Mouse (Mus musculus) forebrain, postnatal 0 days (tissue): ENCODE data around the gene Rhox4b. TPM values are rescaled to one million over a fixed set of nuclear protein-coding genes. Genes with fewer than 3 reads are reported as not detected.
"Not testable (repeated sequence)": the region's sequence is repeated elsewhere in the genome, so short reads cannot be mapped to it uniquely, and the experiment has no call there.

Source experiments
- ATAC-seq: fragments of 200-750 bp; cut with Nextera tagmentation; 2 replicates; pipeline ENCODE4 v1.8.0; 2017; ENCODE audit warnings: mild to moderate bottlenecking, moderate library complexity
- DNase-seq: peaks from one replicate; pipeline ENCODE4 v3.0.0-alpha.2; 2015
- H3K27ac ChIP-seq: fragments of 300-500 bp; sonication (generic); 2 replicates; pipeline ENCODE4 v1.5.1; 2014; ENCODE audit warnings: low read depth, mild to moderate bottlenecking, antibody characterized with exemption, low read length, moderate library complexity, mixed read lengths
- H3K27me3 ChIP-seq: fragments of 300-500 bp; sonication (generic); 2 replicates; pipeline ENCODE4 v1.6.1; 2014; ENCODE audit warnings: mild to moderate bottlenecking, low read length, mixed read lengths; ENCODE audit not compliant: insufficient read depth
- H3K36me3 ChIP-seq: fragments of 300-500 bp; sonication (generic); 2 replicates; pipeline ENCODE4 v1.6.1; 2014; ENCODE audit warnings: mild to moderate bottlenecking, moderate library complexity; ENCODE audit not compliant: insufficient read depth
- H3K4me1 ChIP-seq: fragments of 300-500 bp; sonication (generic); 2 replicates; pipeline ENCODE4 v1.6.1; 2014; ENCODE audit warnings: antibody characterized with exemption; ENCODE audit not compliant: insufficient read depth
- H3K4me2 ChIP-seq: fragments of 300-500 bp; sonication (generic); 2 replicates; pipeline ENCODE4 v1.6.1; 2014; ENCODE audit warnings: low read depth, mild to moderate bottlenecking, moderate library complexity
- H3K4me3 ChIP-seq: fragments of 300-500 bp; sonication (generic); 2 replicates; pipeline ENCODE4 v1.5.1; 2014; ENCODE audit warnings: low read depth, low read length, mixed read lengths
- H3K9ac ChIP-seq: fragments of 300-500 bp; sonication (generic); 2 replicates; pipeline ENCODE4 v1.6.1; 2014; ENCODE audit warnings: mild to moderate bottlenecking
- H3K9me3 ChIP-seq: fragments of 300-500 bp; sonication (generic); 2 replicates; pipeline ENCODE4 v1.6.1; 2016; ENCODE audit warnings: low read length
- WGBS: fragments of 180-500 bp; shearing (Covaris S2); extraction: QIAGEN DNeasy Blood & Tissue Kit; methylation state at CpG from one replicate; pipeline ENCODE4 v1.1.7; 2014; 5-methylcytosine and 5-hydroxymethylcytosine counted together
- polyA plus RNA-seq: library from polyadenylated mRNA; unstranded; fragments of >200 nt; fragmentation: Nextera tagmentation; extraction: Ambion mirVana; gene quantifications from 2 replicates; pipeline ENCODE4 v1.2.1, GENCODE M21; 2015
- total RNA-seq: library from RNA; depleted of rRNA; stranded (reverse); fragments of >200 nt; gene quantifications from 2 replicates; pipeline ENCODE4 v1.2.3, GENCODE M21; 2014; rRNA removed

Gene Rhox4b
- total RNA-seq (not detected in 2 replicates), polyA plus RNA-seq (not detected in 2 replicates)

- not testable (repeated sequence) for H3K27me3 ChIP-seq, H3K9ac ChIP-seq, H3K4me1 ChIP-seq, H3K27ac ChIP-seq, H3K4me3 ChIP-seq, H3K36me3 ChIP-seq, H3K4me2 ChIP-seq, ATAC-seq, H3K9me3 ChIP-seq, DNase-seq
- 89% methylated on average over 14 of the region's 15 CpGs for WGBS
These were observed at the start of gene Rhox4b for GRCm38 (mm10) chrX:37432194-37432593. Gene Rhox4b (plus strand): TSS chrX:37432494.

GRCm38 (mm10) chrX:37390548-37390947 is 41.7 kb upstream of the Rhox4b start, which contains the start of gene Rhox4a2:
Gene Rhox4a2 (plus strand): TSS chrX:37390848.
- not testable (repeated sequence) for DNase-seq, H3K4me1 ChIP-seq, H3K27me3 ChIP-seq, H3K4me3 ChIP-seq, H3K4me2 ChIP-seq, H3K9ac ChIP-seq, H3K9me3 ChIP-seq, ATAC-seq, H3K27ac ChIP-seq, H3K36me3 ChIP-seq
- 96% methylated on average over 8 of the region's 16 CpGs for WGBS

GRCm38 (mm10) chrX:37411767-37412166 is 20.5 kb upstream of the Rhox4b start, which contains the start of gene Rhox2b:
Gene Rhox2b (plus strand): TSS chrX:37412067.
- H3K36me3 ChIP-seq, ATAC-seq, H3K4me1 ChIP-seq, H3K27ac ChIP-seq, H3K9me3 ChIP-seq, H3K4me3 ChIP-seq, H3K4me2 ChIP-seq, H3K27me3 ChIP-seq, DNase-seq, H3K9ac ChIP-seq: not testable (repeated sequence)
- WGBS = no CpG with 5 or more reads among the region's 9 CpGs

- WGBS = 100% methylated on average over 5 of the region's 10 CpGs
These were observed 21.1 kb downstream of the Rhox4b start, which contains the start of gene Rhox2c for GRCm38 (mm10) chrX:37453380-37453779. Gene Rhox2c (plus strand): TSS chrX:37453680.

GRCm38 (mm10) chrX:37458285-37458684 is 26.0 kb downstream of the Rhox4b start, which contains the start of gene Rhox3c:
Gene Rhox3c (plus strand): TSS chrX:37458585.
- 89% methylated on average over 3 of the region's 4 CpGs for WGBS
- ATAC-seq = not testable (repeated sequence)

More at GRCm38 (mm10) chrX:37453380-37453779, 21.1 kb downstream of the Rhox4b start, which contains the start of gene Rhox2c:
- H3K4me1 ChIP-seq, H3K36me3 ChIP-seq, ATAC-seq, H3K27ac ChIP-seq, H3K4me2 ChIP-seq, H3K9ac ChIP-seq, DNase-seq, H3K27me3 ChIP-seq, H3K9me3 ChIP-seq, H3K4me3 ChIP-seq: not testable (repeated sequence)

GRCm38 (mm10) chrX:37480037-37480436 is 47.7 kb downstream of the Rhox4b start, which contains the start of gene Rhox4c:
Gene Rhox4c (plus strand): TSS chrX:37480337.
- not testable (repeated sequence) for H3K36me3 ChIP-seq, H3K9ac ChIP-seq, H3K27me3 ChIP-seq, H3K4me2 ChIP-seq, H3K4me3 ChIP-seq, H3K27ac ChIP-seq, ATAC-seq, DNase-seq, H3K4me1 ChIP-seq, H3K9me3 ChIP-seq
- WGBS = 93% methylated on average over 14 of the region's 14 CpGs

More at GRCm38 (mm10) chrX:37458285-37458684, 26.0 kb downstream of the Rhox4b start, which contains the start of gene Rhox3c:
- DNase-seq, H3K4me3 ChIP-seq, H3K4me1 ChIP-seq, H3K4me2 ChIP-seq, H3K9ac ChIP-seq, H3K9me3 ChIP-seq, H3K27me3 ChIP-seq, H3K36me3 ChIP-seq, H3K27ac ChIP-seq: not testable (repeated sequence)

Other genes starting within 250 kb of the Rhox4b start
- 189 and 244 TPM in 2 replicates for gene Ndufa1, start 241.3 kb upstream of the Rhox4b start, total RNA-seq
- gene Ndufa1, start 241.3 kb upstream of the Rhox4b start, polyA plus RNA-seq = 644 and 741 TPM in 2 replicates
- 4.2 and 7.8 TPM in 2 replicates for gene Rnf113a1, start 241.2 kb upstream of the Rhox4b start, total RNA-seq
- gene Rnf113a1, start 241.2 kb upstream of the Rhox4b start, polyA plus RNA-seq = 22.9 and 24.0 TPM in 2 replicates
- not detected in 2 replicates for gene Gm9, start 221.5 kb upstream of the Rhox4b start, total RNA-seq
- not detected in 2 replicates for gene Gm9, start 221.5 kb upstream of the Rhox4b start, polyA plus RNA-seq
- not detected in 2 replicates for gene Rhox1, start 210.2 kb upstream of the Rhox4b start, total RNA-seq
- not detected in 2 replicates for gene Rhox1, start 210.2 kb upstream of the Rhox4b start, polyA plus RNA-seq
- gene Rhox2a, start 187.5 kb upstream of the Rhox4b start, total RNA-seq = not detected in 2 replicates
- not detected in 2 replicates for gene Rhox2a, start 187.5 kb upstream of the Rhox4b start, polyA plus RNA-seq
- gene Rhox3a, start 182.6 kb upstream of the Rhox4b start, total RNA-seq = not detected in 2 replicates
- not detected in 2 replicates for gene Rhox3a, start 182.6 kb upstream of the Rhox4b start, polyA plus RNA-seq
- gene Rhox4a, start 167.2 kb upstream of the Rhox4b start, total RNA-seq = not detected in 2 replicates
- not detected in 2 replicates for gene Rhox4a, start 167.2 kb upstream of the Rhox4b start, polyA plus RNA-seq
- not detected in 2 replicates for gene Rhox3a2, start 52.5 kb upstream of the Rhox4b start, total RNA-seq
- not detected in 2 replicates for gene Rhox3a2, start 52.5 kb upstream of the Rhox4b start, polyA plus RNA-seq
- gene Rhox4a2, start 41.6 kb upstream of the Rhox4b start, total RNA-seq = not detected in 2 replicates
- not detected in 2 replicates for gene Rhox4a2, start 41.6 kb upstream of the Rhox4b start, polyA plus RNA-seq
- not detected in 2 replicates for gene Rhox2b, start 20.4 kb upstream of the Rhox4b start, total RNA-seq
- gene Rhox2b, start 20.4 kb upstream of the Rhox4b start, polyA plus RNA-seq = not detected in 2 replicates
- not detected in 2 replicates for gene Rhox2c, start 21.2 kb downstream of the Rhox4b start, total RNA-seq
- gene Rhox2c, start 21.2 kb downstream of the Rhox4b start, polyA plus RNA-seq = not detected in 2 replicates
- gene Rhox3c, start 26.1 kb downstream of the Rhox4b start, total RNA-seq = not detected in 2 replicates
- gene Rhox3c, start 26.1 kb downstream of the Rhox4b start, polyA plus RNA-seq = not detected in 2 replicates
- not detected in 2 replicates for gene Rhox4c, start 47.8 kb downstream of the Rhox4b start, total RNA-seq
- not detected in 2 replicates for gene Rhox4c, start 47.8 kb downstream of the Rhox4b start, polyA plus RNA-seq
- not detected in 2 replicates for gene Rhox2d, start 60.9 kb downstream of the Rhox4b start, total RNA-seq
- gene Rhox2d, start 60.9 kb downstream of the Rhox4b start, polyA plus RNA-seq = not detected in 2 replicates
- not detected in 2 replicates for gene Rhox4d, start 81.9 kb downstream of the Rhox4b start, total RNA-seq
- gene Rhox4d, start 81.9 kb downstream of the Rhox4b start, polyA plus RNA-seq = not detected in 2 replicates
- not detected in 2 replicates for gene Rhox2e, start 98.0 kb downstream of the Rhox4b start, total RNA-seq
- not detected in 2 replicates for gene Rhox2e, start 98.0 kb downstream of the Rhox4b start, polyA plus RNA-seq
- gene Rhox3e, start 109.5 kb downstream of the Rhox4b start, total RNA-seq = not detected in 2 replicates
- gene Rhox3e, start 109.5 kb downstream of the Rhox4b start, polyA plus RNA-seq = not detected in 2 replicates
- not detected in 2 replicates for gene Rhox4e, start 124.9 kb downstream of the Rhox4b start, total RNA-seq
- not detected in 2 replicates for gene Rhox4e, start 124.9 kb downstream of the Rhox4b start, polyA plus RNA-seq
- not detected in 2 replicates for gene Rhox2f, start 138.9 kb downstream of the Rhox4b start, total RNA-seq
- gene Rhox2f, start 138.9 kb downstream of the Rhox4b start, polyA plus RNA-seq = not detected in 2 replicates
- gene Rhox3f, start 148.5 kb downstream of the Rhox4b start, total RNA-seq = not detected in 2 replicates
- not detected in 2 replicates for gene Rhox3f, start 148.5 kb downstream of the Rhox4b start, polyA plus RNA-seq
- gene Rhox4f, start 175.2 kb downstream of the Rhox4b start, total RNA-seq = not detected in 2 replicates
- gene Rhox4f, start 175.2 kb downstream of the Rhox4b start, polyA plus RNA-seq = not detected in 2 replicates
- not detected in 2 replicates for gene Rhox3g, start 196.1 kb downstream of the Rhox4b start, total RNA-seq
- gene Rhox3g, start 196.1 kb downstream of the Rhox4b start, polyA plus RNA-seq = not detected in 2 replicates
- not detected in 2 replicates for gene Rhox2g, start 211.0 kb downstream of the Rhox4b start, total RNA-seq
- gene Rhox2g, start 211.0 kb downstream of the Rhox4b start, polyA plus RNA-seq = not detected in 2 replicates
- gene Rhox4g, start 218.8 kb downstream of the Rhox4b start, total RNA-seq = not detected in 2 replicates
- gene Rhox4g, start 218.8 kb downstream of the Rhox4b start, polyA plus RNA-seq = not detected in 2 replicates
- not detected in 2 replicates for gene Rhox3h, start 236.3 kb downstream of the Rhox4b start, total RNA-seq
- not detected in 2 replicates for gene Rhox3h, start 236.3 kb downstream of the Rhox4b start, polyA plus RNA-seq
- not detected in 2 replicates for gene Rhox2h, start 240.8 kb downstream of the Rhox4b start, total RNA-seq
- gene Rhox2h, start 240.8 kb downstream of the Rhox4b start, polyA plus RNA-seq = not detected in 2 replicates